Mouse (Mus musculus): ENCODE results near the gene Mief1.

DNA sequence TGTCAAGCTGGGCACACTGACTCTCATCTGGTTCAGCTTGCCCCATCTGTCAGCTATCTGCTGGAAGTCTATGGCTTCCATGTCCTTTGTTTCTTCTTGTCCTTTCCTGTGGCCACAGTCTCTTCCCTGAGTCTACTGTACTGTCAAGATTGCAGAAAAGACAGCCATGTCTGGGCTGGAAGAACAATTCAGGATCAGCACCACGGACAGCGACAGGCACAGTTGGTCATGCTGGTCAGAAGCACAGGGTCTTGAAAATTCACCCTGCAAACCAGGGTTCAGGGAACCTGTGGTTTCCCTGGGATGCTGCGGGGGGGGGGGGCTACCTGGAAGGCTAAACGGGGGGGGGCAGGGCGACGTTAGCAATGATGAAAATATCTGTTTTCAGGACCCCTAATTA, 43.8 kb downstream of the Mief1 start:
- TF ChIP-seq CTCF (IDR thresholded peaks at IDR 0.05; ENCODE audit: extremely low read depth, insufficient read length, insufficient replicate concordance, low read depth, low read length) (no peak), POLR2A (IDR thresholded peaks at IDR 0.05; ENCODE audit: low read depth, low read length) (no peak)
